Mouse (Mus musculus) megakaryocyte, embryonic 14.5 days (primary cell): ENCODE data around the gene Igsf21. TPM values are rescaled to one million over a fixed set of nuclear protein-coding genes. Genes with fewer than 3 reads are reported as not detected.

Source experiments
- H3K27me3 ChIP-seq: replicated peaks from 2 replicates; pipeline ENCODE3; 2012; ENCODE audit warnings: inconsistent platforms
- H3K36me3 ChIP-seq: replicated peaks from 2 replicates; pipeline ENCODE3; 2012; ENCODE audit warnings: low read length, inconsistent platforms, mixed read lengths
- H3K4me1 ChIP-seq: 2 replicates; pipeline ENCODE4 v1.6.1; 2012; ENCODE audit warnings: inconsistent platforms
- H3K4me3 ChIP-seq: replicated peaks from 2 replicates; pipeline ENCODE3; 2012; ENCODE audit warnings: moderate library complexity, mild to moderate bottlenecking, inconsistent platforms
- H3K9me3 ChIP-seq: 2 replicates; pipeline ENCODE4 v1.6.1; 2012; ENCODE audit warnings: inconsistent platforms
- FLI1 ChIP-seq: IDR thresholded peaks from 2 replicates; pipeline ENCODE4 v1.6.1; 2012; ENCODE audit warnings: low read length, inconsistent platforms, mixed read lengths
- GATA1 ChIP-seq: IDR thresholded peaks from 3 replicates; pipeline ENCODE4 v1.6.1; 2012; ENCODE audit warnings: mixed read lengths, low read length, inconsistent platforms, borderline replicate concordance
- polyA plus RNA-seq: library from polyadenylated mRNA; stranded (reverse); fragments of >175 nt; gene quantifications from 2 replicates; pipeline ENCODE4 v1.2.3, GENCODE M21; 2012; ENCODE audit warnings: low replicate concordance; ENCODE audit not compliant: insufficient read depth

Gene Igsf21
- polyA plus RNA-seq, 1 experiment = not detected

GRCm38 (mm10) chr4:140088711-140089440 lies 157.7 kb downstream of the Igsf21 start:
- H3K9me3 ChIP-seq = peaks cover 12% of the 10 kb centered on the region; the same call in 1 of the 2 replicates
- no peaks in the 10 kb centered on the region for H3K36me3 ChIP-seq
- H3K4me3 ChIP-seq = no peak overlapping the region
- no peaks in the 10 kb centered on the region for H3K4me1 ChIP-seq
- TF ChIP-seq FLI1 (no peak), GATA1 (no peak)
- H3K27me3 ChIP-seq = no peaks in the 10 kb centered on the region

- TF ChIP-seq FLI1 (no peak), GATA1 (no peak)
- Histone ChIP-seq H3K9me3 (peaks cover 12% of the 10 kb centered on the region; the same call in 1 of the 2 replicates), H3K27me3 (no peaks in the 10 kb centered on the region)
Measured at GRCm38 (mm10) chr4:140086192-140086591, 160.4 kb downstream of the Igsf21 start.

GRCm38 (mm10) chr4:140084521-140085011 lies 162.0 kb downstream of the Igsf21 start:
- Histone ChIP-seq H3K27me3 (no peaks in the 10 kb centered on the region), H3K4me3 (no peak overlapping the region), H3K36me3 (no peaks in the 10 kb centered on the region), H3K4me1 (no peaks in the 10 kb centered on the region), H3K9me3 (peaks cover 10% of the 10 kb centered on the region; the same call in 1 of the 2 replicates)
- no peak for TF ChIP-seq GATA1
- no peak for TF ChIP-seq FLI1

More at GRCm38 (mm10) chr4:140086192-140086591, 160.4 kb downstream of the Igsf21 start:
- no peaks in the 10 kb centered on the region for H3K4me1 ChIP-seq
- H3K4me3 ChIP-seq = no peak overlapping the region
- no peaks in the 10 kb centered on the region for H3K36me3 ChIP-seq

- Histone ChIP-seq H3K9me3 (peaks cover 7% of the 10 kb centered on the region; the same call in 1 of the 2 replicates), H3K36me3 (no peaks in the 10 kb centered on the region), H3K4me1 (no peaks in the 10 kb centered on the region), H3K4me3 (no peak overlapping the region), H3K27me3 (no peaks in the 10 kb centered on the region)
- TF ChIP-seq FLI1 (no peak), GATA1 (no peak)
Measured at GRCm38 (mm10) chr4:140084064-140084463, 162.5 kb downstream of the Igsf21 start.

- no peak for TF ChIP-seq FLI1
- no peak for TF ChIP-seq GATA1
- H3K27me3 ChIP-seq = no peaks in the 10 kb centered on the region
- no peaks in the 10 kb centered on the region for H3K9me3 ChIP-seq
- H3K36me3 ChIP-seq = no peaks in the 10 kb centered on the region
- H3K4me1 ChIP-seq = no peaks in the 10 kb centered on the region
- H3K4me3 ChIP-seq = no peak overlapping the region
Measured at GRCm38 (mm10) chr4:140078416-140078815, 168.2 kb downstream of the Igsf21 start.

GRCm38 (mm10) chr4:140077615-140078014 lies 169.0 kb downstream of the Igsf21 start:
- Histone ChIP-seq H3K4me3 (no peak overlapping the region), H3K27me3 (no peaks in the 10 kb centered on the region), H3K4me1 (no peaks in the 10 kb centered on the region), H3K36me3 (no peaks in the 10 kb centered on the region), H3K9me3 (no peaks in the 10 kb centered on the region)
- TF ChIP-seq GATA1 = no peak

- Histone ChIP-seq H3K4me1 (no peaks in the 10 kb centered on the region), H3K9me3 (no peaks in the 10 kb centered on the region), H3K27me3 (no peaks in the 10 kb centered on the region), H3K4me3 (no peak overlapping the region), H3K36me3 (no peaks in the 10 kb centered on the region)
- TF ChIP-seq GATA1 = no peak
- TF ChIP-seq FLI1 = no peak
Measured at GRCm38 (mm10) chr4:140076852-140077563, 169.6 kb downstream of the Igsf21 start.

- Histone ChIP-seq H3K27me3 (no peaks in the 10 kb centered on the region), H3K4me3 (no peak overlapping the region), H3K4me1 (no peaks in the 10 kb centered on the region), H3K9me3 (no peaks in the 10 kb centered on the region), H3K36me3 (no peaks in the 10 kb centered on the region)
- TF ChIP-seq GATA1 (no peak), FLI1 (no peak)
Measured at GRCm38 (mm10) chr4:140076428-140076827, 170.2 kb downstream of the Igsf21 start.

GRCm38 (mm10) chr4:140071047-140071446 lies 175.5 kb downstream of the Igsf21 start:
- Histone ChIP-seq H3K27me3 (peaks cover 6% of the 10 kb centered on the region), H3K9me3 (peaks cover 34% of the 10 kb centered on the region), H3K4me3 (no peak overlapping the region), H3K36me3 (no peaks in the 10 kb centered on the region), H3K4me1 (no peaks in the 10 kb centered on the region)
- TF ChIP-seq GATA1 (no peak), FLI1 (no peak)

GRCm38 (mm10) chr4:140070331-140070652 lies 176.3 kb downstream of the Igsf21 start:
- H3K9me3 ChIP-seq = peaks cover 42% of the 10 kb centered on the region
- peak overlapping the region; percentile 17 for H3K4me3 ChIP-seq
- no peaks in the 10 kb centered on the region for H3K4me1 ChIP-seq
- H3K36me3 ChIP-seq = no peaks in the 10 kb centered on the region
- peaks cover 6% of the 10 kb centered on the region for H3K27me3 ChIP-seq
- TF ChIP-seq FLI1 (no peak), GATA1 (no peak)
